Mouse (Mus musculus): ENCODE data around the gene Oma1. TPM values are rescaled to one million over a fixed set of nuclear protein-coding genes. Genes with fewer than 3 reads are reported as not detected.

Oma1 gene
- polyA plus RNA-seq, 1 experiment = 6.4 TPM

GRCm38 (mm10) chr4:103352926-103353325, 39.3 kb downstream of the Oma1 start:
- no peak for DNase-seq (ENCODE audit: low read depth in 1 of 2, low spot score in 2 of 2)
- WGBS = 93% methylated on average over 5 of the region's 5 CpGs
- TF ChIP-seq CTCF (IDR thresholded peaks at IDR 0.05; ENCODE audit: extremely low read depth, insufficient read depth, insufficient read length, insufficient replicate concordance) (no peak), POLR2A (IDR thresholded peaks at IDR 0.05; ENCODE audit: low read depth, low read length) (no peak)

GRCm38 (mm10) chr4:103357457-103357856, 43.8 kb downstream of the Oma1 start:
- 97% methylated on average over 3 of the region's 3 CpGs for WGBS
- TF ChIP-seq CTCF (IDR thresholded peaks at IDR 0.05; ENCODE audit: extremely low read depth, insufficient read depth, insufficient read length, insufficient replicate concordance) (no peak), POLR2A (IDR thresholded peaks at IDR 0.05; ENCODE audit: low read depth, low read length) (no peak)

More at GRCm38 (mm10) chr4:103352926-103353325, 39.3 kb downstream of the Oma1 start:
- H3K36me3 ChIP-seq (ENCODE audit: control insufficient read depth, insufficient read depth, low read length) = peaks cover 3% of the 10 kb centered on the region
- H3K27me3 ChIP-seq (ENCODE audit: control insufficient read depth, insufficient read depth, low read length) = no peaks in the 10 kb centered on the region
- no peak overlapping the region; the same call in 1 of the 2 replicates for H3K4me3 ChIP-seq (ENCODE audit: extremely low read depth, insufficient read depth, insufficient read length)
- H3K4me1 ChIP-seq (ENCODE audit: control insufficient read depth, insufficient read depth, insufficient read length) = no peaks in the 10 kb centered on the region
- H3K27ac ChIP-seq (ENCODE audit: insufficient read depth, low read length) = no peak overlapping the region

GRCm38 (mm10) chr4:103358941-103359448, 45.4 kb downstream of the Oma1 start:
- TF ChIP-seq POLR2A (IDR thresholded peaks at IDR 0.05; ENCODE audit: low read depth, low read length) (no peak), CTCF (IDR thresholded peaks at IDR 0.05; ENCODE audit: extremely low read depth, insufficient read depth, insufficient read length, insufficient replicate concordance) (no peak)
- no peak overlapping the region for H3K27ac ChIP-seq (ENCODE audit: insufficient read depth, low read length)
- no peak for DNase-seq (ENCODE audit: low read depth in 1 of 2, low spot score in 2 of 2)
- H3K36me3 ChIP-seq (ENCODE audit: control insufficient read depth, insufficient read depth, low read length) = peaks cover 3% of the 10 kb centered on the region
- no peaks in the 10 kb centered on the region for H3K4me1 ChIP-seq (ENCODE audit: control insufficient read depth, insufficient read depth, insufficient read length)
- no peak overlapping the region for H3K4me3 ChIP-seq (ENCODE audit: extremely low read depth, insufficient read depth, insufficient read length)
- WGBS = 63% methylated on average over 9 of the region's 9 CpGs
- H3K27me3 ChIP-seq (ENCODE audit: control insufficient read depth, insufficient read depth, low read length) = no peaks in the 10 kb centered on the region

More at GRCm38 (mm10) chr4:103357457-103357856, 43.8 kb downstream of the Oma1 start:
- DNase-seq (ENCODE audit: low read depth in 1 of 2, low spot score in 2 of 2) = no peak
- peaks cover 3% of the 10 kb centered on the region for H3K36me3 ChIP-seq (ENCODE audit: control insufficient read depth, insufficient read depth, low read length)
- H3K27ac ChIP-seq (ENCODE audit: insufficient read depth, low read length) = no peak overlapping the region
- H3K4me3 ChIP-seq (ENCODE audit: extremely low read depth, insufficient read depth, insufficient read length) = no peak overlapping the region
- H3K27me3 ChIP-seq (ENCODE audit: control insufficient read depth, insufficient read depth, low read length) = no peaks in the 10 kb centered on the region
- no peaks in the 10 kb centered on the region for H3K4me1 ChIP-seq (ENCODE audit: control insufficient read depth, insufficient read depth, insufficient read length)

- 85% methylated on average over 5 of the region's 5 CpGs for WGBS
- TF ChIP-seq CTCF (IDR thresholded peaks at IDR 0.05; ENCODE audit: extremely low read depth, insufficient read depth, insufficient read length, insufficient replicate concordance) (no peak), POLR2A (IDR thresholded peaks at IDR 0.05; ENCODE audit: low read depth, low read length) (no peak)
- Histone ChIP-seq H3K27me3 (ENCODE audit: control insufficient read depth, insufficient read depth, low read length) (no peaks in the 10 kb centered on the region), H3K36me3 (ENCODE audit: control insufficient read depth, insufficient read depth, low read length) (no peaks in the 10 kb centered on the region), H3K27ac (ENCODE audit: insufficient read depth, low read length) (no peak overlapping the region), H3K4me1 (ENCODE audit: control insufficient read depth, insufficient read depth, insufficient read length) (no peaks in the 10 kb centered on the region), H3K4me3 (ENCODE audit: extremely low read depth, insufficient read depth, insufficient read length) (no peak overlapping the region)
- no peak for DNase-seq (ENCODE audit: low read depth in 1 of 2, low spot score in 2 of 2)
These were observed 68.6 kb downstream of the Oma1 start for GRCm38 (mm10) chr4:103382171-103382570.

DNA sequence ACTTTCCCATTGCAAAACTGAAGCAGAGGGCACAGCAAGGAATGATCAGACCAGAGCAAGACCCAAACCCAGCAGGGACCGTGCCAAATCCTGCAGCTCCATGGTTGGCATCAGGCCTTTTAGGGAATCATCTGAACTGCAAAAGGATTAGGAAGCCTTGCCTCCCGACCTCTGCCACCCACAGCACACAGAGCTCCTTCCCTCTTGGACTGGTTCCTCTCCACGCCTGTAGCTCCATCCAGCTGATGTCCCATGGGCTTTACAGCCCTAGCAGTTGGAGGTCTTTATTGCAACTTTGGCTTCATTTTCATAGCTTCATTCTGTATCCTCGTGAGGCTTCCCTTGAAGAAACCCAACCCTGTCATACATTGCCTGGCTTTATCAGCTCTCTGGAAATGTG, 71.4 kb downstream of the Oma1 start:
- 77% methylated on average over 4 of the region's 4 CpGs for WGBS
- no peak overlapping the region for H3K27ac ChIP-seq (ENCODE audit: insufficient read depth, low read length)
- no peak for TF ChIP-seq CTCF (IDR thresholded peaks at IDR 0.05; ENCODE audit: extremely low read depth, insufficient read depth, insufficient read length, insufficient replicate concordance)
- TF ChIP-seq POLR2A (IDR thresholded peaks at IDR 0.05; ENCODE audit: low read depth, low read length) = no peak

DNA sequence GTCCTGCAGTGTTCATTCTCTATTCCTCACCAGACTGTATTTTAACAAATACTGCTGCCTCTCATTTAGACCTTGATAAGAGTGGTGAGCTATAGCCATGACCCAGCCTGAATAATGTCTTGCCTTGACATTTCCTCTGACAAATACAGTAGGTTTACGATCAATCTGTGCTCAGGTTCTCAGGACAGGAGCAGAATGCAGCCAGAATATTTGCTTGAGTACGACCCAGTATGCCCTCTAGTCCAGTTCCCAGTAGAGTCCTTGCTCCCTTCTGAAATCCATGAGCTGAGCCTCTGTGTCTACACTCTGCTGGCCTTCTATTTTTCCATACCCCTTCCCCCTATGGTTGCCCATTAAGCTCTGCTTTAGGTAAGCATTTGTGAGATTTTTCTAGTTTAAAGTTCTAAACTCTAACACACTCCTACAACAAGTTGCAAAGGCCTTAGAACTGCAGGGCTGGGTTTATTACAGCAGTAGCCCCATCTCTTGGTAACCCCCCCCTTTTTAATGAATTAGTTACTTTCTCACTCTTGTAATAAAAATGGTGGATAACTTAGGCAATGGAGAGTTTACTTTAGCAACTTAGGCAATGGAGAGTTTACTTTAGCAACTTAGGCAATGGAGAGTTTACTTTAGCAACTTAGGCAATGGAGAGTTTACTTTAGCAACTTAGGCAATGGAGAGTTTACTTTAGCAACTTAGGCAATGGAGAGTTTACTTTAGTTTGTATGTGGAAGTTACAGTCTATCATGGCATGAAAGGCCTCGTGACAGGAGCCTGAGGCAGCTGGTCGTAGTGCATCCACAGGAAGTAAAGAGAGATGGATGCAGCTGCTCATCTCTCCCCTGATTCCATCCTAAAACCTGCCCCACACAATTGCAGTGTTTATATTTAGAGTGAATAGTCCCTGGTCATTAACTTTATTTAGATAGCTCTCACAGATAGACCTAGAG, 72.5 kb downstream of the Oma1 start:
- Histone ChIP-seq H3K27me3 (ENCODE audit: control insufficient read depth, insufficient read depth, low read length) (no peaks in the 10 kb centered on the region), H3K36me3 (ENCODE audit: control insufficient read depth, insufficient read depth, low read length) (no peaks in the 10 kb centered on the region), H3K4me3 (ENCODE audit: extremely low read depth, insufficient read depth, insufficient read length) (no peak overlapping the region), H3K27ac (ENCODE audit: insufficient read depth, low read length) (no peak overlapping the region), H3K4me1 (ENCODE audit: control insufficient read depth, insufficient read depth, insufficient read length) (no peaks in the 10 kb centered on the region)
- WGBS = 80% methylated on average over 4 of the region's 4 CpGs
- no peak for TF ChIP-seq CTCF (IDR thresholded peaks at IDR 0.05; ENCODE audit: extremely low read depth, insufficient read depth, insufficient read length, insufficient replicate concordance)
- no peak for TF ChIP-seq POLR2A (IDR thresholded peaks at IDR 0.05; ENCODE audit: low read depth, low read length)
- no peak for DNase-seq (ENCODE audit: low read depth in 1 of 2, low spot score in 2 of 2)

More for the DNA sequence above, 71.4 kb downstream of the Oma1 start:
- no peak for DNase-seq (ENCODE audit: low read depth in 1 of 2, low spot score in 2 of 2)
- Histone ChIP-seq H3K27me3 (ENCODE audit: control insufficient read depth, insufficient read depth, low read length) (no peaks in the 10 kb centered on the region), H3K4me1 (ENCODE audit: control insufficient read depth, insufficient read depth, insufficient read length) (no peaks in the 10 kb centered on the region), H3K4me3 (ENCODE audit: extremely low read depth, insufficient read depth, insufficient read length) (no peak overlapping the region), H3K36me3 (ENCODE audit: control insufficient read depth, insufficient read depth, low read length) (no peaks in the 10 kb centered on the region)
